Mouse (Mus musculus) thymus, adult 2 months (tissue): ENCODE measurements around the gene Rbfox3.

ENCODE experiments used
- CTCF ChIP-seq: fragments of 200-500 bp; IDR thresholded peaks from 2 replicates; pipeline ENCODE4 v1.5.1; 2012; ENCODE audit warnings: mild to moderate bottlenecking, control low read depth, low read length, moderate library complexity, borderline replicate concordance; ENCODE audit not compliant: control insufficient read depth, poor library complexity, insufficient read depth; ENCODE audit errors: extremely low read depth
- POLR2A ChIP-seq: fragments of 200-500 bp; IDR thresholded peaks from 2 replicates; pipeline ENCODE4 v1.6.1; 2012; ENCODE audit warnings: mild to moderate bottlenecking, low read length, control low read depth, moderate library complexity; ENCODE audit not compliant: control insufficient read depth, poor library complexity, insufficient read depth; ENCODE audit errors: extremely low read depth

GRCm38 (mm10) chr11:118445843-118446242, 465.6 kb downstream of the Rbfox3 start:
- peak; percentile 78; the same call in 1 of the 2 replicates for TF ChIP-seq CTCF
- TF ChIP-seq POLR2A, result no peak
